Mouse (Mus musculus): Measurements from ENCODE around the gene Podnl1.

DNA sequence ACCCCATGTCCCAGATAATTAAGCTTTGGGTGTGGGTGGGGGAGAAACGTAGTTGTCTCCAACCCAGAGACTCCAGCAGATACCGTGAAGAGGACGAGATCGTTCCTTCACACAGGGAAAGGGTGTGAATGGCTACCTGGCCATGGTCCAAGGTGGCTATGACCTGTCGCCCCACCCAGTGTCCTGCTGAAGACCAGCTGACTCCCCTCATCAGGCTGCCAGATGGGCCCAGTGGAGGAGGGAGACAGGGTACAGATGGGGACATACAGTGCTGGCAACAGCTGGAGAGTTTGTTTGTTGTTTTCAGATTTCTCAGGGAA, 22.7 kb downstream of the Podnl1 start:
- TF ChIP-seq CTCF (IDR thresholded peaks at IDR 0.05; ENCODE audit: borderline replicate concordance, extremely low read depth, insufficient read depth, insufficient read length) (no peak), POLR2A (IDR thresholded peaks at IDR 0.05; ENCODE audit: borderline replicate concordance, extremely low read depth, insufficient read depth, insufficient read length, poor library complexity, severe bottlenecking) (no peak)
